Mouse (Mus musculus): ENCODE results near the gene Tk2. TPM values are rescaled to one million over a fixed set of nuclear protein-coding genes. Genes with fewer than 3 reads are reported as not detected.

Gene Tk2
- total and polyA plus RNA-seq, 2 experiments from 2014 or later: 36.6 to 42.1 TPM

GRCm38 (mm10) chr8:104253016-104253415 lies 4.7 kb upstream of the Tk2 start:
- H3K27ac ChIP-seq (ENCODE audit: low read depth, low read length): no peak overlapping the region
- no peak for DNase-seq (ENCODE audit: low spot score)
- 88% methylated on average over 3 of the region's 3 CpGs for WGBS

GRCm38 (mm10) chr8:104251461-104251860 lies 3.1 kb upstream of the Tk2 start:
- ATAC-seq (ENCODE audit: low FRiP score): no peak
- Histone ChIP-seq H3K4me3 (ENCODE audit: low read depth, low read length) (peak overlapping the region; percentile 70), H3K27ac (ENCODE audit: low read depth, low read length) (no peak overlapping the region), H3K9me3 (ENCODE audit: low read length) (no peaks in the 10 kb centered on the region), H3K9ac (replicated peaks; ENCODE audit: low read length, poor library complexity, severe bottlenecking) (peak overlapping the region; percentile 50), H3K4me1 (ENCODE audit: insufficient read depth, low read length) (peaks cover 6% of the 10 kb centered on the region; the same call in 1 of the 2 replicates), H3K36me3 (ENCODE audit: insufficient read depth, low read length) (no peaks in the 10 kb centered on the region), H3K4me2 (ENCODE audit: low read depth, low read length, poor library complexity, severe bottlenecking) (peak overlapping the region; percentile 86), H3K27me3 (ENCODE audit: insufficient read depth, low read length) (no peaks in the 10 kb centered on the region)
- no peak for TF ChIP-seq CTCF (IDR thresholded peaks at IDR 0.05)
- DNase-seq (ENCODE audit: low spot score): no peak
- 0% methylated on average over 7 of the region's 7 CpGs for WGBS

More at GRCm38 (mm10) chr8:104253016-104253415, 4.7 kb upstream of the Tk2 start:
- H3K4me1 ChIP-seq (ENCODE audit: insufficient read depth, low read length): 0 out of 2 replicates have a peak, but pooled peaks cover 6% of the 10 kb centered on the region
- peak; percentile 43 for TF ChIP-seq CTCF (IDR thresholded peaks at IDR 0.05)
- ATAC-seq (ENCODE audit: low FRiP score): no peak
- no peak overlapping the region for H3K4me2 ChIP-seq (ENCODE audit: low read depth, low read length, poor library complexity, severe bottlenecking)
- H3K9ac ChIP-seq (replicated peaks; ENCODE audit: low read length, poor library complexity, severe bottlenecking): no peak overlapping the region
- H3K36me3 ChIP-seq (ENCODE audit: insufficient read depth, low read length): peaks cover 1% of the 10 kb centered on the region; the same call in 1 of the 2 replicates
- H3K27me3 ChIP-seq (ENCODE audit: insufficient read depth, low read length): no peaks in the 10 kb centered on the region
- H3K4me3 ChIP-seq (ENCODE audit: low read depth, low read length): no peak overlapping the region
- H3K9me3 ChIP-seq (ENCODE audit: low read length): no peaks in the 10 kb centered on the region; the same call in 1 of the 2 replicates

- peak within 1 kb of the TSS; percentile 70 for H3K4me3 ChIP-seq (ENCODE audit: low read depth, low read length)
- TF ChIP-seq CTCF (IDR thresholded peaks at IDR 0.05): peak; percentile 50
- H3K9me3 ChIP-seq (ENCODE audit: low read length): no peaks in the 10 kb centered on the region
- H3K27me3 ChIP-seq (ENCODE audit: insufficient read depth, low read length): no peaks in the 10 kb centered on the region
- H3K9ac ChIP-seq (replicated peaks; ENCODE audit: low read length, poor library complexity, severe bottlenecking): peak within 1 kb of the TSS; percentile 50
- H3K27ac ChIP-seq (ENCODE audit: low read depth, low read length): 0 out of 2 replicates have a peak within 1 kb of the TSS, but pooled peaks have one; percentile 44
- WGBS: 4% methylated on average over 41 of the region's 41 CpGs
- H3K4me2 ChIP-seq (ENCODE audit: low read depth, low read length, poor library complexity, severe bottlenecking): peak within 1 kb of the TSS; percentile 86
- H3K4me1 ChIP-seq (ENCODE audit: insufficient read depth, low read length): peaks cover 6% of the 10 kb centered on the region; the same call in 1 of the 2 replicates
- no peaks in the 10 kb centered on the region; the same call in 1 of the 2 replicates for H3K36me3 ChIP-seq (ENCODE audit: insufficient read depth, low read length)
- peak; percentile 95 for DNase-seq (ENCODE audit: low spot score)
- ATAC-seq (ENCODE audit: low FRiP score): peak; percentile 63
These were observed 2.3 kb upstream of the Tk2 start, which contains the start of gene Cklf for GRCm38 (mm10) chr8:104250439-104251367. Cklf (plus strand) TSS chr8:104250861.

- H3K36me3 ChIP-seq (ENCODE audit: insufficient read depth, low read length): peaks cover 3% of the 10 kb centered on the region; the same call in 1 of the 2 replicates
- ATAC-seq (ENCODE audit: low FRiP score) (no peak), DNase-seq (ENCODE audit: low spot score) (no peak)
These were observed 1.2 kb upstream of the Tk2 start for GRCm38 (mm10) chr8:104249442-104249996.

GRCm38 (mm10) chr8:104247908-104248275 lies 466 bp downstream of the Tk2 start:
- peak overlapping the region; percentile 93 for H3K9ac ChIP-seq (replicated peaks; ENCODE audit: low read length, poor library complexity, severe bottlenecking)
- H3K4me1 ChIP-seq (ENCODE audit: insufficient read depth, low read length): peaks cover 6% of the 10 kb centered on the region; the same call in 1 of the 2 replicates
- no peaks in the 10 kb centered on the region for H3K9me3 ChIP-seq (ENCODE audit: low read length)
- peak; percentile 3; the same call in 1 of the 2 replicates for TF ChIP-seq CTCF (IDR thresholded peaks at IDR 0.05)
- DNase-seq (ENCODE audit: low spot score) (peak; percentile 12), ATAC-seq (ENCODE audit: low FRiP score) (peak; percentile 25)
- no peaks in the 10 kb centered on the region for H3K27me3 ChIP-seq (ENCODE audit: insufficient read depth, low read length)
- H3K4me2 ChIP-seq (ENCODE audit: low read depth, low read length, poor library complexity, severe bottlenecking): peak overlapping the region; percentile 79
- 3% methylated on average over 11 of the region's 11 CpGs for WGBS
- peak overlapping the region; percentile 77 for H3K27ac ChIP-seq (ENCODE audit: low read depth, low read length)
- peaks cover 10% of the 10 kb centered on the region for H3K36me3 ChIP-seq (ENCODE audit: insufficient read depth, low read length)
- H3K4me3 ChIP-seq (ENCODE audit: low read depth, low read length): peak overlapping the region; percentile 89

More at GRCm38 (mm10) chr8:104249442-104249996, 1.2 kb upstream of the Tk2 start:
- Histone ChIP-seq H3K4me2 (ENCODE audit: low read depth, low read length, poor library complexity, severe bottlenecking) (no peak overlapping the region), H3K4me3 (ENCODE audit: low read depth, low read length) (no peak overlapping the region), H3K9ac (replicated peaks; ENCODE audit: low read length, poor library complexity, severe bottlenecking) (no peak overlapping the region), H3K9me3 (ENCODE audit: low read length) (no peaks in the 10 kb centered on the region), H3K27ac (ENCODE audit: low read depth, low read length) (no peak overlapping the region), H3K4me1 (ENCODE audit: insufficient read depth, low read length) (peaks cover 6% of the 10 kb centered on the region; the same call in 1 of the 2 replicates), H3K27me3 (ENCODE audit: insufficient read depth, low read length) (no peaks in the 10 kb centered on the region)
- TF ChIP-seq CTCF (IDR thresholded peaks at IDR 0.05): no peak
- WGBS: 91% methylated on average over 7 of the region's 7 CpGs
